Mouse (Mus musculus) kidney, postnatal 10 days (tissue): ENCODE data around the gene Axl.
"Not testable (repeated sequence)": the region's sequence is repeated elsewhere in the genome, so short reads cannot be mapped to it uniquely, and the experiment has no call there.

ENCODE experiments used
- DNase-seq: peaks from one replicate; pipeline ENCODE4 v3.0.0; 2021; ENCODE audit warnings: mixed read lengths

Axl gene

GRCm38 (mm10) chr7:25792966-25793365, 4.5 kb upstream of the Axl start:
- not testable (repeated sequence) for DNase-seq

- no peak for DNase-seq
Observed at GRCm38 (mm10) chr7:25790615-25791014, 2.1 kb upstream of the Axl start.

GRCm38 (mm10) chr7:25789129-25789440, 580 bp upstream of the Axl start:
- DNase-seq: no peak

GRCm38 (mm10) chr7:25787456-25788219, 867 bp downstream of the Axl start:
- DNase-seq: peak; percentile 50

- no peak for DNase-seq
Observed at GRCm38 (mm10) chr7:25786974-25787373, 1.5 kb downstream of the Axl start.

GRCm38 (mm10) chr7:25785752-25786151, 2.8 kb downstream of the Axl start:
- DNase-seq: no peak

- no peak for DNase-seq
Observed at GRCm38 (mm10) chr7:25784808-25785207, 3.7 kb downstream of the Axl start.

- no peak for DNase-seq
Observed at GRCm38 (mm10) chr7:25783746-25784145, 4.8 kb downstream of the Axl start.

GRCm38 (mm10) chr7:25782744-25783143, 5.8 kb downstream of the Axl start:
- no peak for DNase-seq

- peak; percentile 35 for DNase-seq
Observed at GRCm38 (mm10) chr7:25781937-25782610, 6.4 kb downstream of the Axl start.

GRCm38 (mm10) chr7:25781321-25781936, 7.1 kb downstream of the Axl start:
- peak; percentile 63 for DNase-seq

GRCm38 (mm10) chr7:25780753-25781152, 7.8 kb downstream of the Axl start:
- DNase-seq: no peak

GRCm38 (mm10) chr7:25780021-25780420, 8.5 kb downstream of the Axl start:
- no peak for DNase-seq

GRCm38 (mm10) chr7:25768229-25768628, 20.3 kb downstream of the Axl start:
- no peak for DNase-seq

GRCm38 (mm10) chr7:25766108-25766507, 22.4 kb downstream of the Axl start:
- no peak for DNase-seq

GRCm38 (mm10) chr7:25764221-25764620, 24.3 kb downstream of the Axl start:
- DNase-seq: peak; percentile 73

- DNase-seq: peak; percentile 78
Observed at GRCm38 (mm10) chr7:25763678-25764077, 24.8 kb downstream of the Axl start.

- peak; percentile 44 for DNase-seq
Observed at GRCm38 (mm10) chr7:25761354-25761753, 27.2 kb downstream of the Axl start.

GRCm38 (mm10) chr7:25756011-25756410, 32.5 kb downstream of the Axl start:
- DNase-seq: peak; percentile 97

- DNase-seq: peak; percentile 74
Observed at GRCm38 (mm10) chr7:25755468-25755833, 33.1 kb downstream of the Axl start.

- peak; percentile 99 for DNase-seq
Observed at GRCm38 (mm10) chr7:25754738-25755467, 33.6 kb downstream of the Axl start, which contains the start of gene Hnrnpul1. Gene Hnrnpul1 (minus strand): TSS chr7:25754757.

- DNase-seq: no peak
Observed at GRCm38 (mm10) chr7:25754439-25754737, 34.1 kb downstream of the Axl start.

- peak; percentile 72 for DNase-seq
Observed at GRCm38 (mm10) chr7:25753643-25754438, 34.7 kb downstream of the Axl start.
